Mouse (Mus musculus) intestine, embryonic 16.5 days (tissue): ENCODE results near the gene Cldn24. TPM values are rescaled to one million over a fixed set of nuclear protein-coding genes. Genes with fewer than 3 reads are reported as not detected.

Experiments
- ATAC-seq: fragments of 200-750 bp; cut with Nextera tagmentation; 2 replicates; pipeline ENCODE4 v1.8.0; 2017; ENCODE audit warnings: moderate TSS enrichment, moderate library complexity
- H3K27ac ChIP-seq: fragments of 300-500 bp; sonication (generic); 2 replicates; pipeline ENCODE4 v1.5.1; 2014; ENCODE audit warnings: mild to moderate bottlenecking, low read length
- H3K27me3 ChIP-seq: fragments of 300-500 bp; sonication (generic); replicated peaks from 2 replicates; pipeline ENCODE4 v1.6.1; 2014; ENCODE audit warnings: low read length, control low read depth, mixed read lengths; ENCODE audit not compliant: control insufficient read depth, insufficient read depth
- H3K36me3 ChIP-seq: fragments of 300-500 bp; sonication (generic); 2 replicates; pipeline ENCODE4 v1.6.1; 2014; ENCODE audit warnings: low read length, control low read depth; ENCODE audit not compliant: control insufficient read depth, insufficient read depth
- H3K4me1 ChIP-seq: fragments of 300-500 bp; sonication (generic); 2 replicates; pipeline ENCODE4 v1.6.1; 2014; ENCODE audit warnings: low read length, control low read depth, mixed read lengths; ENCODE audit not compliant: control insufficient read depth, insufficient read depth
- H3K4me2 ChIP-seq: fragments of 300-500 bp; sonication (generic); 2 replicates; pipeline ENCODE4 v1.6.1; 2014; ENCODE audit warnings: low read depth, low read length, control low read depth
- H3K4me3 ChIP-seq: fragments of 300-500 bp; sonication (generic); 2 replicates; pipeline ENCODE4 v1.5.1; 2014; ENCODE audit warnings: mild to moderate bottlenecking, low read length
- H3K9ac ChIP-seq: fragments of 300-500 bp; sonication (generic); 2 replicates; pipeline ENCODE4 v1.6.1; 2014; ENCODE audit warnings: low read depth, low read length
- H3K9me3 ChIP-seq: fragments of 300-500 bp; sonication (generic); 2 replicates; pipeline ENCODE4 v1.6.1; 2016; ENCODE audit warnings: low read length, control low read depth; ENCODE audit not compliant: control insufficient read depth
- WGBS: fragments of 180-500 bp; shearing (Covaris S2); extraction: QIAGEN DNeasy Blood & Tissue Kit; methylation state at CpG from one replicate; pipeline ENCODE4 v1.1.7; 2014; 5-methylcytosine and 5-hydroxymethylcytosine counted together
- polyA plus RNA-seq: library from polyadenylated mRNA; unstranded; fragments of >200 nt; fragmentation: Nextera tagmentation; extraction: Ambion mirVana; gene quantifications from 2 replicates; pipeline ENCODE4 v1.2.1, GENCODE M21; 2015

The Cldn24 gene
- polyA plus RNA-seq, 1 experiment from 2014 or later, result not detected

GRCm38 (mm10) chr8:47791986-47792385 is 30.0 kb upstream of the Cldn24 start:
- Histone ChIP-seq H3K27me3 (no peaks in the 10 kb centered on the region), H3K4me3 (no peak overlapping the region), H3K4me1 (no peaks in the 10 kb centered on the region), H3K4me2 (no peak overlapping the region), H3K9ac (no peak overlapping the region), H3K36me3 (no peaks in the 10 kb centered on the region), H3K27ac (no peak overlapping the region), H3K9me3 (no peaks in the 10 kb centered on the region)
- WGBS, result 68% methylated on average over 9 of the region's 9 CpGs
- no peak for ATAC-seq

GRCm38 (mm10) chr8:47799438-47799837 is 22.5 kb upstream of the Cldn24 start:
- Histone ChIP-seq H3K36me3 (no peaks in the 10 kb centered on the region), H3K9ac (no peak overlapping the region), H3K4me2 (no peak overlapping the region), H3K27me3 (no peaks in the 10 kb centered on the region), H3K27ac (no peak overlapping the region), H3K9me3 (no peaks in the 10 kb centered on the region), H3K4me3 (no peak overlapping the region), H3K4me1 (no peaks in the 10 kb centered on the region)
- 40% methylated on average over 6 of the region's 6 CpGs for WGBS
- ATAC-seq, result peak; percentile 59; the same call in 1 of the 2 replicates

GRCm38 (mm10) chr8:47802349-47802748 is 19.6 kb upstream of the Cldn24 start:
- no peaks in the 10 kb centered on the region for H3K4me1 ChIP-seq
- no peaks in the 10 kb centered on the region for H3K27me3 ChIP-seq
- no peak overlapping the region for H3K4me2 ChIP-seq
- ATAC-seq, result no peak
- H3K36me3 ChIP-seq, result no peaks in the 10 kb centered on the region
- WGBS, result 84% methylated on average over 2 of the region's 2 CpGs
- no peak overlapping the region for H3K27ac ChIP-seq
- H3K4me3 ChIP-seq, result no peak overlapping the region
- H3K9me3 ChIP-seq, result no peaks in the 10 kb centered on the region
- no peak overlapping the region for H3K9ac ChIP-seq

- Histone ChIP-seq H3K27me3 (no peaks in the 10 kb centered on the region), H3K27ac (no peak overlapping the region), H3K4me1 (no peaks in the 10 kb centered on the region), H3K4me2 (no peak overlapping the region), H3K9me3 (no peaks in the 10 kb centered on the region), H3K36me3 (no peaks in the 10 kb centered on the region), H3K9ac (no peak overlapping the region), H3K4me3 (no peak overlapping the region)
- 97% methylated on average over 1 of the region's 1 CpGs for whole genome bisulfite sequencing
- ATAC-seq, result no peak
Measured at GRCm38 (mm10) chr8:47804262-47804661, 17.7 kb upstream of the Cldn24 start.

- no peak overlapping the region for H3K27ac ChIP-seq
- ATAC-seq, result no peak
- H3K36me3 ChIP-seq, result no peaks in the 10 kb centered on the region
- H3K27me3 ChIP-seq, result no peaks in the 10 kb centered on the region
- H3K4me2 ChIP-seq, result no peak overlapping the region
- no peaks in the 10 kb centered on the region for H3K4me1 ChIP-seq
- H3K9ac ChIP-seq, result no peak overlapping the region
- H3K9me3 ChIP-seq, result no peaks in the 10 kb centered on the region
- WGBS, result 75% methylated on average over 14 of the region's 14 CpGs
- no peak overlapping the region for H3K4me3 ChIP-seq
Measured at GRCm38 (mm10) chr8:47809970-47810665, 11.8 kb upstream of the Cldn24 start.

- 78% methylated on average over 7 of the region's 7 CpGs for WGBS
- Histone ChIP-seq H3K4me3 (no peak overlapping the region), H3K9ac (no peak overlapping the region), H3K27me3 (no peaks in the 10 kb centered on the region), H3K4me1 (no peaks in the 10 kb centered on the region), H3K9me3 (no peaks in the 10 kb centered on the region), H3K4me2 (no peak overlapping the region), H3K36me3 (no peaks in the 10 kb centered on the region), H3K27ac (no peak overlapping the region)
- no peak for ATAC-seq
Measured at GRCm38 (mm10) chr8:47810666-47811015, 11.3 kb upstream of the Cldn24 start.

GRCm38 (mm10) chr8:47811221-47811620 is 10.7 kb upstream of the Cldn24 start:
- no peak for ATAC-seq
- Histone ChIP-seq H3K27ac (no peak overlapping the region), H3K9me3 (no peaks in the 10 kb centered on the region), H3K4me3 (no peak overlapping the region), H3K4me1 (no peaks in the 10 kb centered on the region), H3K27me3 (no peaks in the 10 kb centered on the region), H3K36me3 (no peaks in the 10 kb centered on the region), H3K4me2 (no peak overlapping the region), H3K9ac (no peak overlapping the region)
- 85% methylated on average over 12 of the region's 12 CpGs for WGBS

- H3K36me3 ChIP-seq, result no peaks in the 10 kb centered on the region
- no peak overlapping the region for H3K27ac ChIP-seq
- no peak for ATAC-seq
- H3K9ac ChIP-seq, result no peak overlapping the region
- no peaks in the 10 kb centered on the region for H3K4me1 ChIP-seq
- 89% methylated on average over 8 of the region's 8 CpGs for WGBS
- H3K9me3 ChIP-seq, result no peaks in the 10 kb centered on the region
- no peak overlapping the region for H3K4me3 ChIP-seq
- H3K4me2 ChIP-seq, result no peak overlapping the region
- no peaks in the 10 kb centered on the region for H3K27me3 ChIP-seq
Measured at GRCm38 (mm10) chr8:47819034-47819433, 2.9 kb upstream of the Cldn24 start.

- Histone ChIP-seq H3K4me2 (no peak overlapping the region), H3K9me3 (no peaks in the 10 kb centered on the region), H3K36me3 (no peaks in the 10 kb centered on the region), H3K27me3 (no peaks in the 10 kb centered on the region), H3K27ac (no peak overlapping the region), H3K9ac (no peak overlapping the region), H3K4me3 (no peak overlapping the region), H3K4me1 (no peaks in the 10 kb centered on the region)
- 83% methylated on average over 20 of the region's 20 CpGs for WGBS
- no peak for ATAC-seq
Measured at GRCm38 (mm10) chr8:47820914-47821772, 800 bp upstream of the Cldn24 start.
